Mouse (Mus musculus): ENCODE results near the gene Kcnq1. TPM values are rescaled to one million over a fixed set of nuclear protein-coding genes. Genes with fewer than 3 reads are reported as not detected.

Gene Kcnq1
- polyA plus RNA-seq, 1 experiment from 2014 or later: 1.0 TPM

DNA sequence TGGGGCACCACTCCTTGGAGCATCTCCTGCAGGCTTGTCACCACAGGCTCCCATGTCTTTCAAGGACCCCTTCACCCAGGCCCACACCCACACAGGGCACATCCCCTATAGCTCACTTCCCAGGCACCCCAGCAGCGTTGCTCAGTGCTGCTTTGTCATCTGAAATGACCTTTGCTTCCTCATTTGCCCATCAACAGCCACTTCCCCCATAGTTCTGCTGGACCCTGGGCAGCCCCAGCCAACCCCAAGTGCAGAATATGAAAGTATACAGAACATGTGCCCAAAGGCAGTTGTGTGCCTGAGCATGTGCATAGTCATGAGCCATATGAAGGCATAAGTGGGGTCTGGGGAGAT lies 10.6 kb upstream of the Kcnq1 start:
- Histone ChIP-seq H3K9me3 (replicated peaks) (no peaks in the 10 kb centered on the region), H3K36me3 (no peaks in the 10 kb centered on the region), H3K27ac (no peak overlapping the region), H3K4me1 (no peaks in the 10 kb centered on the region), H3K27me3 (no peaks in the 10 kb centered on the region), H3K4me3 (no peak overlapping the region), H3K9ac (no peak overlapping the region), H3K4me2 (replicated peaks) (no peak overlapping the region)
- WGBS: 58% methylated on average over 1 of the region's 1 CpGs
- no peak for ATAC-seq (ENCODE audit: low FRiP score)

DNA sequence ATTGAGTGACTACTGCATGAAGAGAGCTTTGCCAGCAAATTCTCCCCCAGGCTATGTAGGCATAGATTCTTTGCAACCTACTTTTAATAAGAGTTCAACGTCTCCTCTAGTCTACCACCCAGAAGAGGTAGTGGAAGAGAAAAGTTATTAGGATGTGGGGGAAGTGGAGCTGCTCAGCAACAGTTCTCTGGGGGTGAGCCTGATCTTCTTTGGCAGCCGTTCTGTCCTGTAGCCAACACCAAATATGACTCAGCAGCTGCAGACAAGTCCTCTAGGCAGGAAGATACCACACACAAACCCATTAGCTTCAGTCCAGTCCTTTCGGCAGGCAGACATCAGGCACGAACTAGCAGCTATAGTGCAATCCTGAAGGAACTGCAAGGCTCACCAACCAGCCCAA lies 5.4 kb upstream of the Kcnq1 start:
- no peak overlapping the region for H3K4me3 ChIP-seq

DNA sequence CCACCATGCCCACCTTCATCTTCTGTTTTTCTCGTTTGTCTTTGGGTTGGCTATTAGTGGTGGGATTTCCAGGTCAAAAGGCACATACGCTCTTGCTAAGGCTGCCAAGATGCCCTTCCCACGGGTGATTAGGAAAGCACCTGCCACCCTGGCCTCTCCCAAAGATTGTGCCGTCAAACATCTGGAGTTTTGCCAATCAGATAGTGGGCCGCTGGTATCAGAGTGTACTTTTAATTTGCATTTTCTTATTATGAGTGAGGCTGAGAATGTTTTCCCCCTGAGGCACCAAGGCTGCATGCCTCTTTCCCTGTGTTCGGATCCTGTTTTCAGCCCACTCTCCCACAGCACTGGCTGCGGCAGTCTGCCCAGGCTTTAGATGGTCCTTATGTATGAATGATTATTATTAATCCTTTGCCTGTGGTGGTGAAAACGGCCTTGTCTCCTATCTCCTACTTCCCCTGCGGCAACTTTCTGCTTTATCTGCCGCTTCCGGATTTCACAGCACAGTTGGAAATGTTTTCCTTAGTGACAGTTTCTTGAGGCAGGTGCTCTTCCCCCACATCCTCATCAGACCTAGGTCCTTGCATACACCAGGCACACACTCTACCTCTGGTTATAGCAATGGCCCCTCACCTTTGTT lies 784 bp upstream of the Kcnq1 start:
- H3K4me2 ChIP-seq (replicated peaks): no peak overlapping the region
- peaks cover 55% of the 10 kb centered on the region for H3K27me3 ChIP-seq
- H3K9me3 ChIP-seq (replicated peaks): no peaks in the 10 kb centered on the region
- 74% methylated on average over 11 of the region's 11 CpGs for WGBS
- no peak overlapping the region for H3K27ac ChIP-seq
- no peak overlapping the region for H3K9ac ChIP-seq
- H3K4me3 ChIP-seq: no peak overlapping the region
- H3K4me1 ChIP-seq: peaks cover 8% of the 10 kb centered on the region
- H3K36me3 ChIP-seq: no peaks in the 10 kb centered on the region
- ATAC-seq (ENCODE audit: low FRiP score): no peak

More for the DNA sequence above, 5.4 kb upstream of the Kcnq1 start:
- WGBS: 78% methylated on average over 4 of the region's 4 CpGs
- H3K4me1 ChIP-seq: no peaks in the 10 kb centered on the region
- peaks cover 14% of the 10 kb centered on the region for H3K27me3 ChIP-seq
- H3K36me3 ChIP-seq: no peaks in the 10 kb centered on the region
- no peak overlapping the region for H3K27ac ChIP-seq
- no peak overlapping the region for H3K4me2 ChIP-seq (replicated peaks)
- no peaks in the 10 kb centered on the region for H3K9me3 ChIP-seq (replicated peaks)
- no peak overlapping the region for H3K9ac ChIP-seq
- ATAC-seq (ENCODE audit: low FRiP score): no peak

DNA sequence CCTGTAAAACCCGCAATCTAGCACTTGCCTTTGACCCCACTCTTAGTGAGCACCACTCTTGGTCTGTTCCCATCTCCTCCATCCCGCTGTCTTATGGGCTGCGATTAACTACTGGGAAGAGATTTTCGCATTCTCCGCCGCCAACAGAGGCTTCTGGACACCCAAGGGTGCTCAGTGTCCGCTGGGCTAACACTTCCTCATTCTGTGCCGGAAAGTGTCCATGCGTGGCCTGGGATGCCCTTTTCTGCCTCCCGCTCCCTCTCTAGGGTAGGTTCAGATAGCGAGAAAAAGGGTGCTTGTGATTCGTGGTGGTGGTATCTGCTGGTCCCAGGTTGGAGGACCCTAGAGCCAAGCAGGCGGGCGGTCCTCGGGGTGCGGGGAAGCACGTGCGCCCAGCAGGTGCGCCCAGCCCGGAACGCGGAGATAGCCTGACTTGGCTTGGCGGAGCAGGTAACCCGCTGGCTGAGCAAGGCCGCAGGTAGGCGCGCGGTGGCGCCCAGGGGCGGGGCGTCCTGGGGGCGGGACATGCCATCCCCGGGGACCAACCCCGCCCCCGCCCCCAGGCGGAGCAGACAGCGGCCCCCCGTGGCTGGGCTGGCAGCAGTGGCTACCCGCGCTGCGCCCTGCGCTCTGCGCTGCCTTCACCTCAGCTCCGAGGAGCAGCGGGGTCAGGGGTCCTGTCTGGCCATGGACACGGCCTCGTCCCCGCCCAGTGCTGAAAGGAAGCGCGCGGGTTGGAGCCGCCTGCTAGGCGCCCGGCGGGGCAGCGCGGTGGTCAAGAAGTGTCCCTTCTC lies 707 bp downstream of the Kcnq1 start:
- H3K4me1 ChIP-seq: peaks cover 8% of the 10 kb centered on the region
- H3K9me3 ChIP-seq (replicated peaks): no peaks in the 10 kb centered on the region
- no peak overlapping the region for H3K27ac ChIP-seq
- 6% methylated on average over 55 of the region's 57 CpGs for WGBS
- H3K36me3 ChIP-seq: no peaks in the 10 kb centered on the region
- peaks cover 55% of the 10 kb centered on the region for H3K27me3 ChIP-seq
- peak overlapping the region; percentile 55 for H3K4me2 ChIP-seq (replicated peaks)
- no peak overlapping the region for H3K9ac ChIP-seq
- H3K4me3 ChIP-seq: peak overlapping the region; percentile 26
- no peak for ATAC-seq (ENCODE audit: low FRiP score)

DNA sequence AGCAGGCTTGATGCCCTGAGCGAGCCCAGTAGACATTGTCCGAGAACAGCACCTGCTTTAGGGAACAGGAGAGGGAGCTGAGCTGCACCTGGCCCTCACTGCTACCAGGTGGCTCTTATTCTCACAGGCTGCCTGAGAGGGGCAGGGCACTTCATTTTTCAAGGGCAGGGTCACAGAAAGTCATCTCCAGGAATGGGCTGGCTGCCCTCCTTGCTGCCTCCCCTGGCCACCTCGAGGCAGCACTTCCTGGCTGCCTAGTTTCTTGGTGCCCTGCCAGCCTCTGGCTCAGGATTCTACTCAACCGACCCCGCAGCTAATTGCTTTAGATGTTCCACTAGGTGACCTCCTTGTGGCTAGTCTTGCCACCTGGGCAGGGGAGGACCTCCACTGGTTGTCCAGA lies 2.0 kb downstream of the Kcnq1 start:
- H3K4me1 ChIP-seq: peaks cover 8% of the 10 kb centered on the region
- ATAC-seq (ENCODE audit: low FRiP score): no peak
- H3K27ac ChIP-seq: no peak overlapping the region
- WGBS: 42% methylated on average over 5 of the region's 5 CpGs
- no peaks in the 10 kb centered on the region for H3K36me3 ChIP-seq
- peaks cover 55% of the 10 kb centered on the region for H3K27me3 ChIP-seq
- no peak overlapping the region for H3K4me3 ChIP-seq
- no peak overlapping the region for H3K4me2 ChIP-seq (replicated peaks)
- H3K9ac ChIP-seq: no peak overlapping the region
- no peaks in the 10 kb centered on the region for H3K9me3 ChIP-seq (replicated peaks)

DNA sequence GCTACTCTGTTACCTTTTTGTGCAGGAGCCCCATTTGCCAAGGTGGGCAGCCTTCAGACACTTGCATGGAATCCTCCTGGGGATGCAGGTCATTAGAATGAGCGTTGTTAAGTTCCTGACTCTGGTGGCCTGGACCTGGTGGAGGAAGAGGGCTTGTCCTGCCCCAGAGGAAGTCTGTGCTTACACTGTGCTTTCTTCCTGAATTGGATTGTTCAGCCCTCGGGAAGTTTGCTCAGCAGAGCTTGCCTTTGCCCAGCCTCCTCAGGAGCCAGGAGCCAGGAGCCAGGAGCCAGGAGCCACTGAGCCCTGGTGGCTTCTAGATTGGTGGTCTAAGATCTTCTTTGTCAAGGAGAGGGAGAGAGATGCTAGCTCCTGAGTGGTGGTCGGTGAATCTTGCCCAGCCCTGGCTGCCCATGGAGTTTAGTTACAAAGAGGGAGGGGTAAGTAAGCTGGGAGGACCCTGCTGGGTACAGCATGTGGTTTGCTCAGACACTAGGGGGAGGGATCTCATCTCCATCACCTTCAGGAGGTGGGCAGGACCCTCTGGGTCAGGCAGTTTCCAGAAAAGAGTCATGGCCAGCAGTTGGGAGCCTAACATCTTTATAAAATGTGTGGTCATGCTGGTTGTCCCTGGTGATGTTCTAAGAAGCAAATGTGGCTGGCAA lies 3.0 kb downstream of the Kcnq1 start:
- no peak for ATAC-seq (ENCODE audit: low FRiP score)
- 23% methylated on average over 3 of the region's 3 CpGs for WGBS
- Histone ChIP-seq H3K4me2 (replicated peaks) (no peak overlapping the region), H3K27ac (no peak overlapping the region), H3K9ac (no peak overlapping the region), H3K27me3 (peaks cover 55% of the 10 kb centered on the region), H3K9me3 (replicated peaks) (no peaks in the 10 kb centered on the region), H3K4me3 (no peak overlapping the region), H3K36me3 (no peaks in the 10 kb centered on the region), H3K4me1 (peaks cover 8% of the 10 kb centered on the region)

DNA sequence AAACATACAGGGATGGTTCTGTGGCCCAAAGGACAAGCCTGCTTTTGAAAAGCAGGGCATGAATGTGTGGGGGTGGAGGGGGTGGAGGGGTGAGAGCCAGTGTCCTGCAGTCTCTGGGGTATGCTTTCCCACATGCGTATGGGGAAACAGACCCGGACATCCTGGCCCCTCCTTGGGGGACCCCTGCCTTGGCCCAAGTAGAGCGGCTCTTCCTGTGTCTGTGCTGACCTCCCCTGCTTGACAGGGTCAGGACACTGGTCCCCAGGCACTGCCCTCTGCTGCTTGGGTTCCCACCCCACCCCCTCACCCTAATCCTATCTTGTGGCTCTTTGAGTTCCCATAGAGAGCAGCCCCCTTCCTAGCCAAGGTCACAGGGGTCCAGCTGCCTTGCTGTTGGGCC lies 3.5 kb downstream of the Kcnq1 start:
- H3K4me1 ChIP-seq: peaks cover 8% of the 10 kb centered on the region
- no peak for ATAC-seq (ENCODE audit: low FRiP score)
- no peaks in the 10 kb centered on the region for H3K36me3 ChIP-seq
- H3K9me3 ChIP-seq (replicated peaks): no peaks in the 10 kb centered on the region
- no peak overlapping the region for H3K4me2 ChIP-seq (replicated peaks)
- 56% methylated on average over 3 of the region's 3 CpGs for WGBS
- no peak overlapping the region for H3K4me3 ChIP-seq
- H3K9ac ChIP-seq: no peak overlapping the region
- no peak overlapping the region for H3K27ac ChIP-seq
- H3K27me3 ChIP-seq: peaks cover 52% of the 10 kb centered on the region

DNA sequence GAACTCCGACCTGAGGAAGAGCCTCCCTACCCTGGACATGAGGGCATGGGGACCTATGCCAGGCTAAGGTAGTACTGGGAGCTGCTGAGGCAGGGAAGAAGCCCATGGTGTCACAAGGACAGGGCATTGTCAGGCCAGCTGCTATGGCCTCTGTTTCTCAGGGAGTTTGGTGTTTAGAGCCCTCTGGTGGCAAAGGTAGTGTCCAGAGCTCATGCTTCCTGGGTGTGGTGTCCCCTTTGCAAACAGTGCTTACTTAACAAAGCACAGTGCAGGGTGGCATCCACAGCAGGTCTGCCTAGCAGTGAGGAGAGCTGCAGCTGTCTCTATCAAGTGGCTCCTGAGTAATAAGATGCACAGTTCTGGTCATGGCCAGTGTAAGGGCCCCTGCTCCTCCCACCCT lies 4.6 kb downstream of the Kcnq1 start:
- no peaks in the 10 kb centered on the region for H3K36me3 ChIP-seq
- no peak for ATAC-seq (ENCODE audit: low FRiP score)
- peaks cover 8% of the 10 kb centered on the region for H3K4me1 ChIP-seq
- no peak overlapping the region for H3K27ac ChIP-seq
- H3K9me3 ChIP-seq (replicated peaks): 0 out of 2 replicates have a peak, but pooled peaks cover 3% of the 10 kb centered on the region
- H3K27me3 ChIP-seq: peaks cover 41% of the 10 kb centered on the region
- H3K4me3 ChIP-seq: no peak overlapping the region
- H3K9ac ChIP-seq: no peak overlapping the region
- WGBS: 74% methylated on average over 1 of the region's 1 CpGs
- H3K4me2 ChIP-seq (replicated peaks): no peak overlapping the region

DNA sequence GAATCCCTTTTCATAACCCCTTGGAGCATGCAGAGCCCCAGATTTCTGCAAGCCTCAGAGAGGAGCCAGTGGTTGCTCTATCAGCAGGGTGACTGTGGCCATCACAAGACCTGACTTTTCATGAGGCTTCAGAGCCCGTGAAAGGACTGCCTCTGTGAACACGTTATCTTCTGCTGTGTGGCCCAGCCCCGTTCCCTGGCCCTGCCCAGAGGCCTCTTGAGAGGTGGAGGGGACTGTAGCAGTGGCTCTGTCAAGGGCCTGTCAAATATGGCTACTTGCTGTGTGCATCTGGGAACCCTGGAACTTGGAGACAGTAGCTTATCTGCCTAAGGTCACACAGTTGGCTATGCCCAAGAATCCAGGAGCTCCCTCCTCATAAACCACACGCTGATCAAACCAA lies 5.6 kb downstream of the Kcnq1 start:
- Histone ChIP-seq H3K4me1 (peaks cover 8% of the 10 kb centered on the region), H3K27me3 (peaks cover 31% of the 10 kb centered on the region), H3K27ac (no peak overlapping the region), H3K9me3 (replicated peaks) (0 out of 2 replicates have a peak, but pooled peaks cover 3% of the 10 kb centered on the region), H3K36me3 (no peaks in the 10 kb centered on the region), H3K9ac (no peak overlapping the region), H3K4me2 (replicated peaks) (no peak overlapping the region), H3K4me3 (no peak overlapping the region)
- WGBS: 74% methylated on average over 4 of the region's 4 CpGs
- ATAC-seq (ENCODE audit: low FRiP score): no peak

DNA sequence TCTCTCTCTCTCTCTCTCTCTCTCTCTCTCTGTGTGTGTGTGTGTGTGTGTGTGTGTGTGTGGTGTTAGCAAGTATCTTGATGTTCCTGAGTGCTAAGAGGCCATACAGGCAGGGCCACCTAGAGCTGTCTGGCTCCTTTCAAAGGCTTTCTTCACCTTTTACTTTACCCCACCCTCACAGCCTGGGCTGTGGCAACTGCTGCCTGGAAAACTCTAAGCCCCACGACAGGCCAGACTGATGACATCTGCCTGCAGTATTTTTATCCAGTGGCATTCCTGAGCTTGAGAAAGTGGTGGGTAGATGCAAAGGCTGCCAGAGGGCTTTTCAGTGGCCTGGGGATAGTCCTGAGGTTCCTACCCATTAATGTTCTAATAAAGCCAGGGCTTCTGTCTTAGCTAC lies 6.2 kb downstream of the Kcnq1 start:
- Histone ChIP-seq H3K9me3 (replicated peaks) (0 out of 2 replicates have a peak, but pooled peaks cover 3% of the 10 kb centered on the region), H3K36me3 (no peaks in the 10 kb centered on the region), H3K27ac (no peak overlapping the region), H3K9ac (no peak overlapping the region), H3K4me3 (no peak overlapping the region), H3K27me3 (peaks cover 25% of the 10 kb centered on the region), H3K4me2 (replicated peaks) (no peak overlapping the region), H3K4me1 (peaks cover 2% of the 10 kb centered on the region)
- ATAC-seq (ENCODE audit: low FRiP score): no peak
- WGBS: 53% methylated on average over 1 of the region's 1 CpGs

DNA sequence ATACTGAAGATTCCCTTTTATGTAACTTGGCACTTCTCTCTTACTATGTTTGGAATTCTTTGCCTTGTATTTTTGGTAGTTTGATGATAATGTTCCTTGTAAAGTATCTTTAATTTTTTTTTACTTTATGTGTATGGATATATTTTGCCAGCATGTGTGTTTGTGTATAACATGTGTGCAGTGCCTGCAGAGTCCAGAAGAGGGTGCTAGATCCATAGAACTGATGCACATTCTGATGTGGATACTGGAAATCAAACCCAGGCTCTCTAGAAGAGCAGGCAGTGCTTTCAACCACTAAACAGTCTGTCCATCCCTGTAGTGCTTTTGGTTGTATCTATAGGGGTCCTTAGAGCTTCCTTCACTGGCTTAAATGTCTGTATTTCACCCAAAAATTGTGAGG lies 8.6 kb downstream of the Kcnq1 start:
- Histone ChIP-seq H3K27me3 (peaks cover under 1% of the 10 kb centered on the region), H3K27ac (no peak overlapping the region), H3K4me1 (0 out of 2 replicates have a peak, but pooled peaks cover 5% of the 10 kb centered on the region), H3K36me3 (no peaks in the 10 kb centered on the region), H3K4me2 (replicated peaks) (no peak overlapping the region), H3K9ac (no peak overlapping the region), H3K4me3 (no peak overlapping the region), H3K9me3 (replicated peaks) (0 out of 2 replicates have a peak, but pooled peaks cover 3% of the 10 kb centered on the region)
- ATAC-seq (ENCODE audit: low FRiP score): no peak

DNA sequence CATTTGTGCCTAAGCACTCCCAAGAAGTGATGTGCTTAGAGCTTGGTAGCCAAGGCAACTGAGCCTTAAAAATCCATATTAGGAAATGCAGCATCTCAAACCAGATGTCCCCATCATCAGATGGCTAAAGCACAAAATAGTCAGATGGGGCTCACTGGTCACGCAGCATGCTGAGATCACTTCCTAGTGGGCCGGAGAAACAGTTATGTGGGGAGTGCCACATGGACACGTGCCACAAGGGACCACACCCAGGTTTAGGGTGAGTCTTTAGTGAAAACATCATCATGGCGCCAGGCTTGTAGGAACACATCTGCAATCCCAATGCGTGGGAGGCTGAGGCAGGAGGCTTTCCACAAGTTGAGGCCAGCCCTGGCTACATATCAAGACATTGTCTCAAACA lies 10.4 kb downstream of the Kcnq1 start:
- 84% methylated on average over 5 of the region's 5 CpGs for WGBS
- H3K36me3 ChIP-seq: no peaks in the 10 kb centered on the region
- no peak overlapping the region for H3K9ac ChIP-seq
- 0 out of 2 replicates have a peak, but pooled peaks cover 3% of the 10 kb centered on the region for H3K9me3 ChIP-seq (replicated peaks)
- no peak overlapping the region for H3K4me3 ChIP-seq
- H3K4me2 ChIP-seq (replicated peaks): no peak overlapping the region
- H3K27me3 ChIP-seq: no peaks in the 10 kb centered on the region; the same call in 1 of the 2 replicates
- ATAC-seq (ENCODE audit: low FRiP score): no peak
- no peak overlapping the region for H3K27ac ChIP-seq
- peaks cover 11% of the 10 kb centered on the region; the same call in 1 of the 2 replicates for H3K4me1 ChIP-seq
